Mouse (Mus musculus) ES-E14 (cell line): ENCODE measurements at regions not wholly inside any gene's neighbourhood (a gene's known extent, or its start where the extent isn't known, plus 50 kb on each side); places are given as distances from the start of the nearest gene placed in this dataset.

Experiments used
- DNase-seq: peaks from one replicate; pipeline ENCODE4 v3.0.0-alpha.2; 2013; ENCODE audit warnings: low read depth, low spot score
- H3K27ac ChIP-seq: 2 replicates; pipeline ENCODE4 v1.5.1; 2012; ENCODE audit warnings: low read depth, mild to moderate bottlenecking, low read length, moderate library complexity, mixed read lengths; ENCODE audit not compliant: poor library complexity, insufficient read depth, severe bottlenecking
- H3K36me3 ChIP-seq: 2 replicates; pipeline ENCODE4 v1.6.1; 2012; ENCODE audit warnings: mild to moderate bottlenecking, low read length, moderate library complexity, mixed read lengths; ENCODE audit not compliant: control insufficient read depth, poor library complexity, insufficient read depth, severe bottlenecking
- H3K4me1 ChIP-seq, 2 experiments: fragments of 150-350 bp in 1 of 2; sonication (generic) in 1 of 2; 2 replicates each; pipeline ENCODE4 v1.6.1; 2012; ENCODE audit warnings: low read length in 2 of 2, mild to moderate bottlenecking in 1 of 2, mixed read lengths in 1 of 2; ENCODE audit not compliant: control insufficient read depth in 2 of 2, insufficient read depth in 2 of 2, poor library complexity in 1 of 2
- H3K4me3 ChIP-seq, 2 experiments: fragments of 150-350 bp in 1 of 2; sonication (generic) in 1 of 2; 2 replicates each; pipeline ENCODE4 v1.5.1; 2012; ENCODE audit warnings: low read length in 2 of 2, low read depth in 1 of 2, mild to moderate bottlenecking in 1 of 2, mixed read lengths in 1 of 2; ENCODE audit not compliant: insufficient read depth in 1 of 2, poor library complexity in 1 of 2, severe bottlenecking in 1 of 2
- H3K9ac ChIP-seq: 2 replicates; pipeline ENCODE4 v1.6.1; 2012; ENCODE audit warnings: low read depth, mild to moderate bottlenecking, low read length, mixed read lengths; ENCODE audit not compliant: poor library complexity, insufficient read depth, severe bottlenecking
- H3K9me3 ChIP-seq: fragments of 150-350 bp; sonication (generic); 2 replicates; pipeline ENCODE4 v1.6.1; 2012; ENCODE audit warnings: low read depth, mild to moderate bottlenecking, low read length; ENCODE audit not compliant: control insufficient read depth, insufficient read depth
- CHD2 ChIP-seq: IDR thresholded peaks from 2 replicates; pipeline ENCODE4 v1.6.1; 2014; ENCODE audit warnings: mild to moderate bottlenecking, low read depth, low read length, inconsistent platforms
- HCFC1 ChIP-seq: IDR thresholded peaks from 2 replicates; pipeline ENCODE4 v1.6.1; 2012; ENCODE audit warnings: low read length, inconsistent platforms, borderline replicate concordance; ENCODE audit not compliant: insufficient read depth
- MAFK ChIP-seq: IDR thresholded peaks from 2 replicates; pipeline ENCODE4 v1.6.1; 2014; ENCODE audit warnings: mild to moderate bottlenecking, low read depth, low read length, inconsistent platforms; ENCODE audit not compliant: insufficient read depth
- ZC3H11A ChIP-seq: IDR thresholded peaks from 2 replicates; pipeline ENCODE4 v1.6.1; 2012; ENCODE audit warnings: low read depth, mild to moderate bottlenecking, inconsistent platforms, low read length, borderline replicate concordance
- ZNF384 ChIP-seq: IDR thresholded peaks from 2 replicates; pipeline ENCODE4 v1.6.1; 2012; ENCODE audit warnings: low read depth, low read length, inconsistent platforms
- in situ Hi-C, 2 experiments: fragments of 600-800 bp; cut with MboI; formaldehyde crosslinking; loops; one replicate each; pipeline ENCODE4 v1.15.1; 2025; ENCODE audit warnings: low sequenced_read_pairs in 2 of 2, inconsistent platforms in 1 of 2; ENCODE audit not compliant: unreplicated experiment in 2 of 2

DNA sequence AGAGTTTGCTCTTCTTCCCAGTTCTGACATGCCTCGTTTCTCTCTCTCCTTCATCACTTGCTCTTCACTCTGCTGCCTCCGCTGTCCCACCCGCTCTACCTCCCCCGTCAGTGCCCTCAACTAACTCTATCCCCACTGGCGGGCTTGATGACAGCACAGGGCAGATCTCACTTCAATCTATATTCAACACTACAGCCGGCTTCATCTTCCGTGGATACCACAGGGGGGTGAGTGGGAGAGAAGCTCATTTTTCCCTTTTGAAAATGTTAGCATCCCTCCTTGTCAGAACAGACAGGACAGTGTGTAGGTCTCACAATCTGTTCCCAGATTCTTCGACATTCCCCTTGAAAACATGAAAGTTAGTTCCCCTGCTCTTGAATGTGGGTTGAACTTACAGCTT lies 200.2 kb upstream of the Mkln1 start:
- TF ChIP-seq HCFC1 (no peak), MAFK (no peak), ZC3H11A (no peak), ZNF384 (no peak), CHD2 (no peak)
- Histone ChIP-seq H3K9me3 (no peaks in the 10 kb centered on the region), H3K4me1 (peaks cover 0 to 6% of the 10 kb centered on the region in 2 experiments; a peak in 1 of 4 replicates), H3K36me3 (no peaks in the 10 kb centered on the region; the same call in 1 of the 2 replicates), H3K27ac (no peak overlapping the region), H3K9ac (no peak overlapping the region), H3K4me3 (no peak overlapping the region)
- DNase-seq = no peak
- in situ Hi-C loops = no loop called here

DNA sequence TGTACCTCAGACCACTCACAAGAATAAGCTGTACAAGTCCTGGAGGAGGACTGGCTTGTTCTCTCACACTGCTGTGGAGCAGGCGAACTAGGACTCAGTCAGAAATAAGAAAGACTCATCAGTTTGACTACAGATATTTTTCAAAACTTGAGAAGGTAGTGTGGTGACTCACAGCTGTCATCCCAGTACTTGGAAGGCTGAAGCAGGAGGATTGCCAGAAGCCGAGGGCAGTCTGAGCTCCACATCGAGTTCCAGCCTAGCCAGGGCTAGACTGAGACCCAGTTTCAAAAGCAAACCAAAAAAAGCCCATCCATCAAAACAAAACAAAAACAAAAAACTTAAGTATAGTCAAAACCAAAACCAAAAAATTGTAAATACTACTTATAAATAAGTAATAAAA lies 197.8 kb upstream of the Mkln1 start:
- H3K27ac ChIP-seq = no peak overlapping the region
- no peak overlapping the region for H3K4me3 ChIP-seq
- H3K9ac ChIP-seq = no peak overlapping the region
- H3K4me1 ChIP-seq = peaks cover 0 to 6% of the 10 kb centered on the region in 2 experiments; a peak in 1 of 4 replicates
- in situ Hi-C loops = no loop called here
- no peak for TF ChIP-seq CHD2
- no peak for TF ChIP-seq ZNF384
- H3K9me3 ChIP-seq = no peaks in the 10 kb centered on the region
- no peaks in the 10 kb centered on the region; the same call in 1 of the 2 replicates for H3K36me3 ChIP-seq
- no peak for DNase-seq

DNA sequence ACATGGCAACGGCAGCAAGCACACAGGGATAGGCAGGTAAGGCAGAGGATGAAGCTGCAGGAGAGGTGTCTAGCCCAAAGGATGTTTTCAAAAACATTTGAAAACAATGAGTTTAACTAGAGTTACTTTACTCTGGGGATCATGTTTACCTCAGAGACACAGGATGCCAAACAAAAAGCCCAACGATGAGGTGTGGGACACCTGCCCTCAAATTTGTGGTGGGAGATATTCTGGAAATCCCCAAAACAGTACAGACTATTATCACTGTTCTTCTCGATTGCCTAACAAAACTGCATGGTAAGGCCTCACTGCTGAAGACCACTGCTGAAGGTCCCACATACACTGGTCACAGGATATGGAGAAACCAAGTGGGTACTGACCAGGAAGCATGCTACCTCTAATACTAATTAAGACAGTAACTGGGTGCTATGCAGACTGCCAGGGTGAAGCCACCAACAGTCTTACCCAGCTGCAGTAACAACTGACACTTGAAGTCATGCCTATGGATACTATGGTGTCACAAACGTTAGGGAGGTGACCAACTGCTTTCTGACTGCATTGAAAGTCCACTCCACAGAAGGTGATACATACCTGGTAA lies 197.1 kb upstream of the Mkln1 start:
- Histone ChIP-seq H3K4me3 (no peak overlapping the region), H3K27ac (no peak overlapping the region), H3K9me3 (no peaks in the 10 kb centered on the region), H3K4me1 (peaks cover 0 to 2% of the 10 kb centered on the region in 2 experiments; a peak in 1 of 4 replicates), H3K36me3 (no peaks in the 10 kb centered on the region), H3K9ac (no peak overlapping the region)
- in situ Hi-C loops = no loop called here
- no peak for TF ChIP-seq HCFC1
- no peak for TF ChIP-seq CHD2
- no peak for TF ChIP-seq MAFK
- no peak for TF ChIP-seq ZC3H11A
- TF ChIP-seq ZNF384 = no peak
- no peak for DNase-seq

DNA sequence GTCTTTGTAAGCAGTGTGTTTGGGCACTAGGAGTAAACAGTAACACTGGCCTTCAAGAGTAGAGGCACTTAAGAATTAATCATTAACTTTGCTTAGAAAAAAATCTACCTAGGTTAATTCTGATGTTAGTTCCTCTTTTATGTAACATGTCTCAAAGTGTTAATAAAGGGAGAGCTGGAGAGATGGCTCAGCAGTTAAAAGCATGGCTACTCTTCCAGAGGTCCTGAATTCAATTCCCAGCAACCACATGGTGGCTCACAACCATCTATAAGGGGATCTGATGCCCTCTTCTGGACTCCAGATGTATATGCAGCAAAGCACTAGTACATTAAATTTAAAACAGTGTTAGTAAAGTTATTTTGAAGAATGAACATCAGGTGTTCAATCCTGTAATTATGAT lies 195.9 kb upstream of the Mkln1 start:
- TF ChIP-seq ZC3H11A (no peak), HCFC1 (no peak), MAFK (no peak), CHD2 (no peak), ZNF384 (no peak)
- no peak for DNase-seq
- Histone ChIP-seq H3K4me1 (peaks cover 0 to 2% of the 10 kb centered on the region in 2 experiments; a peak in 1 of 4 replicates), H3K36me3 (no peaks in the 10 kb centered on the region), H3K4me3 (no peak overlapping the region), H3K27ac (no peak overlapping the region), H3K9ac (no peak overlapping the region), H3K9me3 (no peaks in the 10 kb centered on the region)
- in situ Hi-C loops = no loop called here

DNA sequence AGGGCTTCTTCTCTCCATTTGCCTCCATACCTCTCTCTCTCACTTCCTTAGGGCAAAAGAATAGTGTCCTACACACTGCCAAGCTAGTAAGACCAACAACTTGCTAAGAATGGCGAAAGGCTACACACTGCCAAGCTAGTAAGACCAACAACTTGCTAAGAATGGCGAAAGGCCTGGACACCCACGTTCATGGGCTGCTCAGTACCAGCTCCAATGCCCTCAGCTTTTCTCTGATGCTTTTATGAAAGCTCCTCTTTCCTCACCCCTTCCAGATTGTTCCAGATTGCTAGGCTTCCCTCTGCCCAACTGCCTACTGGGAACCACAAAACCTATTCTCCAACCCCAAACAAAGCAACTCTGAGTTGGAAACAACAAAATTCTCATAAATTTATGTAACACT lies 194.1 kb upstream of the Mkln1 start:
- H3K4me3 ChIP-seq = no peak overlapping the region
- no peaks in the 10 kb centered on the region for H3K4me1 ChIP-seq
- no peaks in the 10 kb centered on the region for H3K9me3 ChIP-seq

More for the DNA sequence above, 194.1 kb upstream of the Mkln1 start:
- DNase-seq = no peak
- Histone ChIP-seq H3K36me3 (no peaks in the 10 kb centered on the region), H3K9ac (no peak overlapping the region), H3K27ac (no peak overlapping the region)
- no peak for TF ChIP-seq MAFK
- no peak for TF ChIP-seq ZNF384
- no peak for TF ChIP-seq CHD2
- no peak for TF ChIP-seq ZC3H11A
- TF ChIP-seq HCFC1 = no peak
- in situ Hi-C loops = no loop called here
